Mouse (Mus musculus): ENCODE results near the gene Chrna5. TPM values are rescaled to one million over a fixed set of nuclear protein-coding genes. Genes with fewer than 3 reads are reported as not detected.

The Chrna5 gene
- polyA plus RNA-seq, 1 experiment from 2014 or later: 0.05 TPM

- H3K27me3 ChIP-seq (replicated peaks; ENCODE audit: insufficient read depth, low read length): no peaks in the 10 kb centered on the region
- no peak overlapping the region for H3K27ac ChIP-seq (ENCODE audit: low read length)
- H3K36me3 ChIP-seq (ENCODE audit: insufficient read depth, low read length): no peaks in the 10 kb centered on the region
- no peak overlapping the region for H3K4me3 ChIP-seq (ENCODE audit: low read depth, low read length)
- H3K4me1 ChIP-seq (ENCODE audit: insufficient read depth, low read depth, low read length): no peaks in the 10 kb centered on the region
- ATAC-seq (no peak), DNase-seq (ENCODE audit: low spot score) (no peak)
- 55% methylated on average over 3 of the region's 3 CpGs for WGBS
- TF ChIP-seq CTCF (IDR thresholded peaks at IDR 0.05) (no peak), EP300 (IDR thresholded peaks at IDR 0.05) (no peak)
- H3K9me3 ChIP-seq (ENCODE audit: low read length): no peaks in the 10 kb centered on the region
- H3K4me2 ChIP-seq (replicated peaks; ENCODE audit: low read depth, low read length): no peak overlapping the region
- no peak overlapping the region for H3K9ac ChIP-seq (replicated peaks; ENCODE audit: low read depth)
Measured at GRCm38 (mm10) chr9:55016926-55017325, 36.2 kb downstream of the Chrna5 start.

- ATAC-seq (no peak), DNase-seq (ENCODE audit: low spot score) (no peak)
- Histone ChIP-seq H3K4me1 (ENCODE audit: insufficient read depth, low read depth, low read length) (no peaks in the 10 kb centered on the region), H3K9me3 (ENCODE audit: low read length) (no peaks in the 10 kb centered on the region), H3K27me3 (replicated peaks; ENCODE audit: insufficient read depth, low read length) (peaks cover 26% of the 10 kb centered on the region), H3K4me2 (replicated peaks; ENCODE audit: low read depth, low read length) (no peak overlapping the region), H3K36me3 (ENCODE audit: insufficient read depth, low read length) (no peaks in the 10 kb centered on the region), H3K4me3 (ENCODE audit: low read depth, low read length) (no peak overlapping the region), H3K27ac (ENCODE audit: low read length) (no peak overlapping the region), H3K9ac (replicated peaks; ENCODE audit: low read depth) (no peak overlapping the region)
- TF ChIP-seq CTCF (IDR thresholded peaks at IDR 0.05): no peak
- TF ChIP-seq EP300 (IDR thresholded peaks at IDR 0.05): no peak
- WGBS: 75% methylated on average over 5 of the region's 5 CpGs
Measured at GRCm38 (mm10) chr9:55023326-55023725, 42.6 kb downstream of the Chrna5 start.

- H3K4me2 ChIP-seq (replicated peaks; ENCODE audit: low read depth, low read length): no peak overlapping the region
- ATAC-seq (peak; percentile 26; the same call in 1 of the 2 replicates), DNase-seq (ENCODE audit: low spot score) (peak; percentile 75)
- WGBS: 36% methylated on average over 13 of the region's 13 CpGs
- H3K27ac ChIP-seq (ENCODE audit: low read length): no peak overlapping the region
- H3K9me3 ChIP-seq (ENCODE audit: low read length): no peaks in the 10 kb centered on the region
- H3K4me1 ChIP-seq (ENCODE audit: insufficient read depth, low read depth, low read length): no peaks in the 10 kb centered on the region
- H3K36me3 ChIP-seq (ENCODE audit: insufficient read depth, low read length): no peaks in the 10 kb centered on the region
- peaks cover 26% of the 10 kb centered on the region for H3K27me3 ChIP-seq (replicated peaks; ENCODE audit: insufficient read depth, low read length)
- no peak overlapping the region for H3K9ac ChIP-seq (replicated peaks; ENCODE audit: low read depth)
- H3K4me3 ChIP-seq (ENCODE audit: low read depth, low read length): no peak overlapping the region
- TF ChIP-seq EP300 (IDR thresholded peaks at IDR 0.05): no peak
- TF ChIP-seq CTCF (IDR thresholded peaks at IDR 0.05): peak; percentile 88
Measured at GRCm38 (mm10) chr9:55023902-55024583, 43.4 kb downstream of the Chrna5 start.

GRCm38 (mm10) chr9:55025534-55026274, 45.0 kb downstream of the Chrna5 start:
- Histone ChIP-seq H3K36me3 (ENCODE audit: insufficient read depth, low read length) (no peaks in the 10 kb centered on the region), H3K27me3 (replicated peaks; ENCODE audit: insufficient read depth, low read length) (peaks cover 26% of the 10 kb centered on the region), H3K4me1 (ENCODE audit: insufficient read depth, low read depth, low read length) (no peaks in the 10 kb centered on the region), H3K4me2 (replicated peaks; ENCODE audit: low read depth, low read length) (no peak overlapping the region), H3K9me3 (ENCODE audit: low read length) (no peaks in the 10 kb centered on the region), H3K4me3 (ENCODE audit: low read depth, low read length) (no peak overlapping the region), H3K9ac (replicated peaks; ENCODE audit: low read depth) (no peak overlapping the region), H3K27ac (ENCODE audit: low read length) (no peak overlapping the region)
- ATAC-seq: no peak
- TF ChIP-seq CTCF (IDR thresholded peaks at IDR 0.05) (no peak), EP300 (IDR thresholded peaks at IDR 0.05) (no peak)
- DNase-seq (ENCODE audit: low spot score): no peak
- WGBS: 9% methylated on average over 36 of the region's 38 CpGs

GRCm38 (mm10) chr9:55026275-55026663, 45.6 kb downstream of the Chrna5 start, which contains the start of gene Chrna3:
Chrna3 (minus strand) TSS chr9:55026562.
- ATAC-seq (peak; percentile 48), DNase-seq (ENCODE audit: low spot score) (no peak)
- H3K4me1 ChIP-seq (ENCODE audit: insufficient read depth, low read depth, low read length): no peaks in the 10 kb centered on the region
- peaks cover 26% of the 10 kb centered on the region for H3K27me3 ChIP-seq (replicated peaks; ENCODE audit: insufficient read depth, low read length)
- no peak within 1 kb of the TSS for H3K9ac ChIP-seq (replicated peaks; ENCODE audit: low read depth)
- H3K9me3 ChIP-seq (ENCODE audit: low read length): no peaks in the 10 kb centered on the region
- under 1% methylated on average over 37 of the region's 39 CpGs for WGBS
- H3K27ac ChIP-seq (ENCODE audit: low read length): no peak within 1 kb of the TSS
- no peak for TF ChIP-seq CTCF (IDR thresholded peaks at IDR 0.05)
- no peak for TF ChIP-seq EP300 (IDR thresholded peaks at IDR 0.05)
- H3K36me3 ChIP-seq (ENCODE audit: insufficient read depth, low read length): no peaks in the 10 kb centered on the region
- no peak within 1 kb of the TSS for H3K4me3 ChIP-seq (ENCODE audit: low read depth, low read length)
- H3K4me2 ChIP-seq (replicated peaks; ENCODE audit: low read depth, low read length): no peak within 1 kb of the TSS

GRCm38 (mm10) chr9:55031435-55032167, 50.9 kb downstream of the Chrna5 start:
- H3K4me1 ChIP-seq (ENCODE audit: insufficient read depth, low read depth, low read length): no peaks in the 10 kb centered on the region
- peaks cover under 1% of the 10 kb centered on the region; the same call in 1 of the 2 replicates for H3K27me3 ChIP-seq (replicated peaks; ENCODE audit: insufficient read depth, low read length)
- ATAC-seq (no peak), DNase-seq (ENCODE audit: low spot score) (no peak)
- H3K9me3 ChIP-seq (ENCODE audit: low read length): no peaks in the 10 kb centered on the region
- no peak overlapping the region for H3K27ac ChIP-seq (ENCODE audit: low read length)
- no peak overlapping the region for H3K4me3 ChIP-seq (ENCODE audit: low read depth, low read length)
- H3K9ac ChIP-seq (replicated peaks; ENCODE audit: low read depth): no peak overlapping the region
- no peak overlapping the region for H3K4me2 ChIP-seq (replicated peaks; ENCODE audit: low read depth, low read length)
- 46% methylated on average over 6 of the region's 6 CpGs for WGBS
- TF ChIP-seq EP300 (IDR thresholded peaks at IDR 0.05) (no peak), CTCF (IDR thresholded peaks at IDR 0.05) (no peak)
- no peaks in the 10 kb centered on the region for H3K36me3 ChIP-seq (ENCODE audit: insufficient read depth, low read length)

Data from lung, postnatal 0 days (tissue).